Mouse (Mus musculus) ES-Bruce4 (cell line): Measurements from ENCODE around the gene Mrpl50. TPM values are rescaled to one million over a fixed set of nuclear protein-coding genes. Genes with fewer than 3 reads are reported as not detected.
A peak's percentile ranks its signal among the peaks of the same experiment; 100 is the strongest.
"Not testable (repeated sequence)": the region's sequence is repeated elsewhere in the genome, so short reads cannot be mapped to it uniquely, and the experiment has no call there.

Experiments used
- H3K27ac ChIP-seq: 2 replicates; pipeline ENCODE4 v1.5.1; 2012; ENCODE audit warnings: low read length, inconsistent platforms; ENCODE audit not compliant: insufficient read depth
- H3K27me3 ChIP-seq: 2 replicates; pipeline ENCODE4 v1.6.1; 2012; ENCODE audit warnings: mild to moderate bottlenecking, low read length, inconsistent platforms; ENCODE audit not compliant: control insufficient read depth, poor library complexity, insufficient read depth, severe bottlenecking
- H3K36me3 ChIP-seq: 2 replicates; pipeline ENCODE4 v1.6.1; 2012; ENCODE audit warnings: inconsistent platforms, mild to moderate bottlenecking, low read length, moderate library complexity; ENCODE audit not compliant: control insufficient read depth, poor library complexity, insufficient read depth, severe bottlenecking
- H3K4me1 ChIP-seq: one replicate; pipeline ENCODE4 v1.8.1; 2011; ENCODE audit warnings: low read length; ENCODE audit not compliant: control insufficient read depth, insufficient read depth
- H3K4me3 ChIP-seq: 2 replicates; pipeline ENCODE4 v1.5.1; 2011; ENCODE audit warnings: low read depth, mild to moderate bottlenecking, low read length
- H3K9ac ChIP-seq: 2 replicates; pipeline ENCODE4 v1.6.1; 2012; ENCODE audit warnings: low read depth, mild to moderate bottlenecking, inconsistent platforms; ENCODE audit not compliant: poor library complexity, severe bottlenecking
- H3K9me3 ChIP-seq: replicated peaks from 2 replicates; pipeline ENCODE4 v1.6.1; 2012; ENCODE audit warnings: mild to moderate bottlenecking, low read length, inconsistent platforms; ENCODE audit not compliant: control insufficient read depth, poor library complexity, insufficient read depth, severe bottlenecking
- CTCF ChIP-seq: IDR thresholded peaks from one replicate; pipeline ENCODE4 v1.8.1; 2011; ENCODE audit warnings: low read depth, low read length
- EP300 ChIP-seq: IDR thresholded peaks from 2 replicates; pipeline ENCODE4 v1.6.1; 2011; ENCODE audit warnings: low read depth, low read length; ENCODE audit not compliant: insufficient read depth
- POLR2A ChIP-seq: IDR thresholded peaks from one replicate; pipeline ENCODE4 v1.8.1; 2011; ENCODE audit warnings: low read length; ENCODE audit not compliant: insufficient read depth
- polyA plus RNA-seq: library from polyadenylated mRNA; stranded (reverse); fragments of >200 nt; gene quantifications from 2 replicates; pipeline ENCODE4 v1.2.4, GENCODE M21; 2011; ENCODE audit warnings: low read depth; ENCODE audit not compliant: missing spikeins, insufficient read depth, insufficient read length

Mrpl50 gene
- polyA plus RNA-seq, 1 experiment = 44.4 TPM

GRCm38 (mm10) chr4:49485442-49485841 is 35.5 kb downstream of the Mrpl50 start:
- Histone ChIP-seq H3K9ac (no peak overlapping the region), H3K4me3 (no peak overlapping the region), H3K36me3 (no peaks in the 10 kb centered on the region), H3K27ac (no peak overlapping the region), H3K9me3 (no peaks in the 10 kb centered on the region), H3K27me3 (no peaks in the 10 kb centered on the region), H3K4me1 (peaks cover 1% of the 10 kb centered on the region)
- TF ChIP-seq CTCF (no peak), POLR2A (no peak), EP300 (no peak)

GRCm38 (mm10) chr4:49480896-49481295 is 40.0 kb downstream of the Mrpl50 start:
- Histone ChIP-seq H3K4me3 (no peak overlapping the region), H3K36me3 (no peaks in the 10 kb centered on the region), H3K4me1 (peaks cover 5% of the 10 kb centered on the region), H3K9ac (no peak overlapping the region), H3K9me3 (no peaks in the 10 kb centered on the region), H3K27me3 (no peaks in the 10 kb centered on the region), H3K27ac (no peak overlapping the region)
- TF ChIP-seq CTCF (no peak), POLR2A (no peak), EP300 (no peak)

GRCm38 (mm10) chr4:49480104-49480760 is 40.7 kb downstream of the Mrpl50 start:
- Histone ChIP-seq H3K27ac (no peak overlapping the region), H3K27me3 (no peaks in the 10 kb centered on the region), H3K9me3 (no peaks in the 10 kb centered on the region), H3K9ac (peak overlapping the region; percentile 48; the same call in 1 of the 2 replicates), H3K4me1 (peaks cover 5% of the 10 kb centered on the region), H3K4me3 (no peak overlapping the region), H3K36me3 (no peaks in the 10 kb centered on the region)
- TF ChIP-seq POLR2A (no peak), CTCF (no peak), EP300 (no peak)

GRCm38 (mm10) chr4:49479035-49479434 is 41.9 kb downstream of the Mrpl50 start:
- not testable (repeated sequence) for H3K27ac ChIP-seq, H3K36me3 ChIP-seq, H3K9me3 ChIP-seq, H3K27me3 ChIP-seq, H3K4me1 ChIP-seq, H3K9ac ChIP-seq, H3K4me3 ChIP-seq

- no peaks in the 10 kb centered on the region for H3K36me3 ChIP-seq
- H3K9ac ChIP-seq = no peak overlapping the region
- no peaks in the 10 kb centered on the region for H3K27me3 ChIP-seq
- no peaks in the 10 kb centered on the region for H3K9me3 ChIP-seq
- no peak overlapping the region for H3K27ac ChIP-seq
- peaks cover 5% of the 10 kb centered on the region for H3K4me1 ChIP-seq
- H3K4me3 ChIP-seq = no peak overlapping the region
- TF ChIP-seq CTCF = no peak
- TF ChIP-seq POLR2A = no peak
- TF ChIP-seq EP300 = no peak
Measured at GRCm38 (mm10) chr4:49478118-49478877, 42.6 kb downstream of the Mrpl50 start.

- Histone ChIP-seq H3K4me1 (peaks cover 3% of the 10 kb centered on the region), H3K27me3 (no peaks in the 10 kb centered on the region), H3K4me3 (no peak overlapping the region), H3K9me3 (no peaks in the 10 kb centered on the region), H3K9ac (no peak overlapping the region), H3K36me3 (no peaks in the 10 kb centered on the region), H3K27ac (no peak overlapping the region)
- TF ChIP-seq POLR2A = no peak
- no peak for TF ChIP-seq EP300
- TF ChIP-seq CTCF = no peak
Measured at GRCm38 (mm10) chr4:49474583-49474982, 46.3 kb downstream of the Mrpl50 start.
